Mouse (Mus musculus) neural tube, embryonic 11.5 days (tissue): ENCODE data around the gene Gbgt1. TPM values are rescaled to one million over a fixed set of nuclear protein-coding genes. Genes with fewer than 3 reads are reported as not detected.

Source experiments
- ATAC-seq: fragments of 200-750 bp; cut with Nextera tagmentation; 2 replicates; pipeline ENCODE4 v1.8.0; 2017; ENCODE audit warnings: moderate number of reproducible peaks, mild to moderate bottlenecking, moderate TSS enrichment, moderate library complexity; ENCODE audit not compliant: insufficient read depth, low FRiP score, low TSS enrichment
- DNase-seq: peaks from one replicate; pipeline ENCODE4 v3.0.0-alpha.2; 2015; ENCODE audit warnings: low spot score
- H3K27ac ChIP-seq: fragments of 300-500 bp; sonication (generic); 2 replicates; pipeline ENCODE4 v1.5.1; 2014; ENCODE audit warnings: low read depth, mild to moderate bottlenecking, low read length
- H3K27me3 ChIP-seq: fragments of 300-500 bp; sonication (generic); 2 replicates; pipeline ENCODE4 v1.6.1; 2014; ENCODE audit warnings: mild to moderate bottlenecking, low read length, mixed read lengths; ENCODE audit not compliant: control insufficient read depth, insufficient read depth
- H3K36me3 ChIP-seq: fragments of 300-500 bp; sonication (generic); 2 replicates; pipeline ENCODE4 v1.6.1; 2014; ENCODE audit warnings: mild to moderate bottlenecking, low read length, moderate library complexity, mixed read lengths; ENCODE audit not compliant: control insufficient read depth, insufficient read depth
- H3K4me1 ChIP-seq: fragments of 300-500 bp; sonication (generic); 2 replicates; pipeline ENCODE4 v1.6.1; 2014; ENCODE audit warnings: low read length, mixed read lengths; ENCODE audit not compliant: control insufficient read depth, insufficient read depth
- H3K4me2 ChIP-seq: fragments of 300-500 bp; sonication (generic); 2 replicates; pipeline ENCODE4 v1.6.1; 2014; ENCODE audit warnings: low read depth, mild to moderate bottlenecking, moderate library complexity
- H3K4me3 ChIP-seq: fragments of 300-500 bp; sonication (generic); 2 replicates; pipeline ENCODE4 v1.5.1; 2014; ENCODE audit warnings: low read depth, low read length
- H3K9ac ChIP-seq: fragments of 300-500 bp; sonication (generic); 2 replicates; pipeline ENCODE4 v1.6.1; 2014; ENCODE audit warnings: mild to moderate bottlenecking, low read length
- H3K9me3 ChIP-seq: fragments of 300-500 bp; sonication (generic); 2 replicates; pipeline ENCODE4 v1.6.1; 2016; ENCODE audit warnings: low read length; ENCODE audit not compliant: control insufficient read depth
- WGBS: fragments of 180-500 bp; shearing (Covaris S2); extraction: QIAGEN DNeasy Blood & Tissue Kit; methylation state at CpG from one replicate; pipeline ENCODE4 v1.1.7; 2014; 5-methylcytosine and 5-hydroxymethylcytosine counted together
- polyA plus RNA-seq: library from polyadenylated mRNA; unstranded; fragments of >200 nt; fragmentation: Nextera tagmentation; extraction: Ambion mirVana; gene quantifications from 2 replicates; pipeline ENCODE4 v1.2.1, GENCODE M21; 2014

The Gbgt1 gene
- polyA plus RNA-seq, 1 experiment from 2014 or later: not detected

DNA sequence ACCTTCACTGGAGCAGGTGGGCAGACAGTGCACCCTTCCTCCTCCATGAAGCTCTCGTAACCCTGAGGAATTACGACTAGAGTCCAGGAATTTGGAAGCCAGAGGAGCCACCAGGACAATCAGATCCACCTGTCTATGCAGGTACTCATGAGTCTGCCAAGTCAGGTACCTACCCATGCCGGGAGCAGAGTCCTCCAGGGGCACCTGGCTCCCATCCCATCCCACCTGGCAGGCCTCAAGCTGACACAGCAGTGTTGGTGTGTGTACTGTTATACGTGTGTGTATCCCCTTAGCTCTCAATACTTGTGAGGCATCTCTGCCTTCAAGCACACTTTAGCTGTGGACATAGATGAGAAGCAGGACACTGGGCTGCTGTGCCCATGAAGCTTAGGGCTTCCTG, 25.5 kb downstream of the Gbgt1 start:
- Histone ChIP-seq H3K9ac (no peak overlapping the region), H3K4me1 (peaks cover 27% of the 10 kb centered on the region), H3K4me3 (no peak overlapping the region), H3K4me2 (no peak overlapping the region), H3K27ac (no peak overlapping the region), H3K27me3 (no peaks in the 10 kb centered on the region), H3K36me3 (no peaks in the 10 kb centered on the region), H3K9me3 (no peaks in the 10 kb centered on the region)
- DNase-seq (no peak), ATAC-seq (no peak)
- 91% methylated on average over 4 of the region's 4 CpGs for WGBS

DNA sequence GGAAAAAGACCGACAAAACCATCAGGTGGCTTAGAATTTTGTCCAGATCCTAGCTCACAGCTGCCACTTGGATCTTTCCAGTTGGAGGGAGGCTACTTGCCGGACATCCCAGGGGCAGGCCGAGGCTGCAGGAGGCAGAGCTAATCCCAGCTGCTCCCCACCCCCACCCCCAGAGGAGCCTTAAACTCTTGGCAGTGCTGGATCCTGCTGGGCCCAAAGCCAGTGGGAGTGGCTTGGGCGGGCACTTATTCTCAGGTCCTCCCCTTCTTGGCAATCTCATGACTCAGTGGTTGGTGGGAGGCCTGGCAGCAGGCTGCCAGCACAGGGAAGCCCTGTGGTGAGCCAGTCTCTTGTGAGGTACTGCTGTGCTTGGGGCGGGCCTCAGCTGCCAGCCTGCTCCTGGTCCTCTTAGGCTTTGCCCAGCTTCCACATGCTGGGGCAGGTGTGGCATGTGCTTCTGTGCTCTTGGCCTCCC, 27.0 kb downstream of the Gbgt1 start:
- H3K4me3 ChIP-seq: no peak overlapping the region
- 0 out of 2 replicates have a peak overlapping the region, but pooled peaks have one; percentile 35 for H3K27ac ChIP-seq
- no peaks in the 10 kb centered on the region for H3K9me3 ChIP-seq
- 12% methylated on average over 5 of the region's 5 CpGs for WGBS
- DNase-seq (no peak), ATAC-seq (peak; percentile 51)
- no peaks in the 10 kb centered on the region for H3K36me3 ChIP-seq
- no peaks in the 10 kb centered on the region for H3K27me3 ChIP-seq
- no peak overlapping the region for H3K4me2 ChIP-seq
- peaks cover 27% of the 10 kb centered on the region for H3K4me1 ChIP-seq
- H3K9ac ChIP-seq: no peak overlapping the region

DNA sequence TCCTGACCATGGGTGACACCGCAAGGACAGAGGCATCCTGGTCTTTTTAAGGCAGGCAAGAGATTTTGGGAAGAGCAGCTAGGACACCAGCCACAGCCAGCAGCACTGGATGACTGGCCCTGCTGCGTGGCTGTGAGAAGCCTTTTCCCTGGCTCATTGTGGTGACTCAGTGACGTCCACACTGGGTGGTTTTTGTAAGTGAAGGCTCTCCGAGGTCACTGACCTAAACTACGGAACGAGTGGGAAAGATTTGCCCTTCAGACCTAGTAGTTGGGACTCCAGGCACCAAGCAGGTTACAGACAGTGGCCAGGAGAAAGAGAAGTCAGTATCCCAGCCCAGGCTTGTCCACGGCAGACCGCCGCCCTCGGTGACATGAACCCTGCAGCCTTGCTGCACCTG, 27.7 kb downstream of the Gbgt1 start:
- WGBS: 87% methylated on average over 10 of the region's 10 CpGs
- Histone ChIP-seq H3K4me2 (no peak overlapping the region), H3K9ac (no peak overlapping the region), H3K4me1 (peaks cover 27% of the 10 kb centered on the region), H3K4me3 (no peak overlapping the region), H3K9me3 (no peaks in the 10 kb centered on the region), H3K27ac (peak overlapping the region; percentile 88; the same call in 1 of the 2 replicates), H3K36me3 (no peaks in the 10 kb centered on the region), H3K27me3 (no peaks in the 10 kb centered on the region)
- no peak for DNase-seq
- ATAC-seq: no peak

DNA sequence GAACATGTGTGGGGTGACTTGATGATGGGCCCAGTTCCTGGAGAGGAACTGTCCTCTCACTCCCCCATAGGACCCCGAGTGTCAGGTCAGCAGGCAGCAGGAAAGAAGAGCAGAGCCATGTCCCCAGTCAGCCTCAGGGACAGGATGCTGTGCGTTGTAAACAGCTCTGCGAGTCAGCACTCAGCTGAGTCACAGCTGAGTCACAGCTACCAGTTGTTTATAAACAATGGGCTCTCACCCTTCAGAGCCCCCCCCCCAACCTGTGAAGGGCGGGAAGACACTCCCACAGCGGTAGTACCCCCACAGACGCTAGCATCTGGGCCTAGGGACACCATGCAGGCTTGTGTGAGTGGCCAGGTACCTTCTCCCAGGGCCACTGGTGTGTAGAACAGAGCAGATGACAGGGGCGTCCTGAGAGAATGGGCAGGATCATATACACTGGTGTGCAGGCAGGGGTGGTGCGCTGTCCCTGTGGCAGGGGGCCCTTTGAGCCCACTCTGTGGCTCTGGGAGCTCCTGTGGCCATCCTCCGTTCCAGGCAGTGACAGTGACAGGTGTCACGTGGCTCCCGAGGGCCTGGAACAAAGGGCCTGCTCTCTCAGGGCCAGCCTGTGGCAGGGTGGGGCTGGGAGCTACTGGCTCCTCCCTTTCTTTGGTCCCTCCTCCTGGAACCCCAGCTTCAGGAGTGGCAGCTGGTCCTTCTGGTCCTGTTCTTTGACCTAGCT, 28.7 kb downstream of the Gbgt1 start:
- peak; percentile 74 for DNase-seq
- Histone ChIP-seq H3K4me3 (no peak overlapping the region), H3K36me3 (no peaks in the 10 kb centered on the region), H3K9me3 (no peaks in the 10 kb centered on the region), H3K4me1 (peaks cover 27% of the 10 kb centered on the region), H3K4me2 (0 out of 2 replicates have a peak overlapping the region, but pooled peaks have one; percentile 24), H3K27me3 (no peaks in the 10 kb centered on the region), H3K9ac (peak overlapping the region; percentile 48), H3K27ac (peak overlapping the region; percentile 88)
- peak; percentile 86 for ATAC-seq
- 23% methylated on average over 11 of the region's 11 CpGs for WGBS

DNA sequence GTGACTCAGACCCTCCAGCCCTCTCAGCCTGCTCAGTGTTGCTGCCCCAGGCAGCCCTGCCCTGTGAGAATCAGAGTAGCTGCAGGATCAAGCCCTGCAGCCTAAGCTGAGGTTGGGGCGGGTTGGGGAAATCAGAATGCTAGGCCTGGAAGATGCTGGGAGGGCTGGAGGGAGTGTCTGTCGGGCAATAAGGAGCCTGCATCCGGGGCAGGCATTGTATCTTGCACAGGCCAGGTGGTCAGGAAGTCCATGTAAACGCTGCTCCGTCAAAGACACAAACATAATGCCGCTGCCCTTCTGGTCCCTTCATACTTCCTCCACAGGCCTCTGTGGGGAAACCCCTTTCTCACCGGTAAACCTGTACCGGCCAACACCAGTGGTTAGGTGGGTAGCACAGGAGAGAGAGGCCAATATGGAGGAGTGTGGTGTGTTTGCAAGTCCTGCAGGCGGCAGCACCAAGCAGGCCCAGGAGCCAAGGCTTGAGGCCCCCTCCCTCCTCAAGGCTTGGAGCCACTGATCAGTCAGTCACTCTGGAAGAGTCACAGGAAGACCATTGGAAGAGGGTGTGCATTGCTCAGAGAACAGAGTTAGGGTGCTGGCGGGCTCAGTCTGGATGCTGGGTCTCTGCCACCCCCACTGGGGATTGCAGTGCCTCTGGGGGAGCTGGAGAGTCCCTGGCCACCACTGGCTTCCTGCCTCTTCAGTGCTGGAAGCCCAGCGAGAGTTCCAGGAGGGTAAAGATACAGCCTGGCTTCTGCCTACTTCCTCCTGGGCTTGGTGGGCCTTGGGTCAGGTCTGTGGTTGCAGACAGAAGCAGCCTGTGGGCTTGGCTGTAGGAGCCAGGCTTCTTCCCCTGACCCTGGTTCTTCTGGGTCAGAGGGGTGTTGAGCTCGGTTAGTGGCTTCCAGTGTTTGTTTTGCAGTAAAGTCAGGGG, 29.5 kb downstream of the Gbgt1 start:
- Histone ChIP-seq H3K36me3 (no peaks in the 10 kb centered on the region), H3K4me3 (no peak overlapping the region), H3K27me3 (no peaks in the 10 kb centered on the region), H3K4me2 (no peak overlapping the region), H3K27ac (peak overlapping the region; percentile 88), H3K9ac (peak overlapping the region; percentile 48), H3K9me3 (no peaks in the 10 kb centered on the region), H3K4me1 (peaks cover 27% of the 10 kb centered on the region)
- no peak for DNase-seq
- 36% methylated on average over 12 of the region's 12 CpGs for WGBS
- ATAC-seq: no peak

DNA sequence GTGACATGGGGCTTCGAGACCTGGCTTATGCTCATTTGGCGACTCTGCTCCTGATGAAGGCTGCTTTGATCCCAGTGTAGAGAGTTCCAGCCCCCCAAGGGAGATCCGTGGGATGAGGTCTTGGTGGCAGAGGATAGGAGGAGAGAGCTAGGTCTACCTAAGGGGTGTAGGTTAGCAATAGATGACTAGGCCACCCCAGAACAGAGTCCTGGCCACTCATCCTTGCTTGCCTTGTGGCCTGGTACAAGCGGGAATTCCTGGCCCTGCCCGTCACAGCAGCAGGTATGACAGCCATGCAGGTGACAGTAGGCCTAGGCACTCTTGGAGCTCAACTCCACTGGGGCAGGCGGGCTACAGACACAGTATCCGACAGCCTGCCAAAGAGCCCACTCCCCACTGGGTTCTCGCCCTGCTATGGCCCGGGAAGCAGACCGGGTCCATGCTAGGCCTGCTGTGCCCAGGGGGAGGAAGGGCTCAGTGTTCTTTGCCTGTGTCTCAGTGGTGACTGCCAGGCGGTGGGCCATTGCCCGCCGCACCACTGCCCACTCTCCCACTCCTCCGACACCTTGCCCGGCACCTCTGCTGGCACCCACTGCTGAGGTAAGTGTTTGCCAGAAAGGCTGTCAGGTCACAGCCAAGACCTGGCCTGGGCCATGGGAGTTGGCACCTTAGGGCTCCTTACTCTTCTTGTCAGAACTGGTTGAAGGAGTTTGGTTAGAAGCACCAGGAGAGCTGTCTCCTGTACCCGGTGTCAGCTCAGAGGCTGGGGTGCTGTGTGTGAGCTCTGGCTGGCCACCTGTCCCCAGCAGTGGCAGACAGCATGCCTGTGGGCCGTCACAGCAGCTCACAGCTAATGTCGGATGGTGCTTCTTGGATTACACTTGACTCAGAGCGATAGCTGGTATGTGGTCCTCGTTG, 31.0 kb downstream of the Gbgt1 start:
- no peaks in the 10 kb centered on the region for H3K27me3 ChIP-seq
- H3K4me1 ChIP-seq: peaks cover 29% of the 10 kb centered on the region
- H3K36me3 ChIP-seq: no peaks in the 10 kb centered on the region
- no peak overlapping the region for H3K27ac ChIP-seq
- H3K4me3 ChIP-seq: no peak overlapping the region
- no peak overlapping the region for H3K9ac ChIP-seq
- ATAC-seq (no peak), DNase-seq (no peak)
- H3K4me2 ChIP-seq: no peak overlapping the region
- H3K9me3 ChIP-seq: no peaks in the 10 kb centered on the region
- WGBS: 89% methylated on average over 20 of the region's 20 CpGs

DNA sequence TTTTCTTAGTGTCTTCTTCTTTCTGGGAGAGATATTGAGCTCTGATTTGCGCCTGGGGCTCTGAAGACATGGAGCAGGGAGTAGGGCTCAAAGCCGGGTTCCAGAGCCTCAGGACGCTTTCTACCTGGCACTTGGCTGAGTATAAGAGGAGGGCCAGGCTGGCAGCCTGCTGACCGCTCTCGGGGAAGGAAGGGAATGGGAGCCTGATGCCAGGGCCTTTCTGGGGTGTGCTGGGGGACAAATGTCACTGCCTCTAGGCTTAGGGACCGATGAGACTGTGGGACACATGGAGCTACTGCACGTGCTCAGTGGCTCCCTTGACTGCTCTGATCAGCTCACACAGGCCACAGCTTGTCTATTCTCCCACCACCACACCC, 31.7 kb downstream of the Gbgt1 start:
- Histone ChIP-seq H3K4me1 (peaks cover 35% of the 10 kb centered on the region), H3K4me2 (no peak overlapping the region), H3K9ac (no peak overlapping the region)

DNA sequence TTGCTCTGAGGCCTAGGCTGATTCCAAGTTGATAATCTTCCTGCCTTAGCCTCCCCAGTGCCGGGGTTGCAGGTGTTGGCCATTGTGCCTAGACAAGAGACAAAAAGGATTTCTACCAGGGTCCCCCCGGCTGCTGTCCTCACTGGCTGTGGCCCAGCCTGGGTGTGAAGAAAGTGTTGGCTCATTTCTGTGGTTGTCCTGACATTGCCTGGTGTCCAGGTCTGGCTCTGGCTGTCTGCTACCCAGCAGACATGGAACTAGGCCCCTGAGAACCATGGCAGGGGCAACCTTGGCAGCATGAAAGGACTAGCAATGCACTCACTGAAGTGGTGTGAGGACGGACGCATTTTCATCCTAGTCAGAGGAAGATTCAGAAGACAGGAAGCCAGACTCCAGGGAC, 33.2 kb downstream of the Gbgt1 start:
- Histone ChIP-seq H3K9me3 (no peaks in the 10 kb centered on the region), H3K4me3 (no peak overlapping the region), H3K27me3 (no peaks in the 10 kb centered on the region), H3K36me3 (no peaks in the 10 kb centered on the region), H3K9ac (no peak overlapping the region), H3K4me2 (no peak overlapping the region), H3K4me1 (peaks cover 41% of the 10 kb centered on the region), H3K27ac (no peak overlapping the region)
- ATAC-seq (no peak), DNase-seq (no peak)
- WGBS: 81% methylated on average over 4 of the region's 4 CpGs

More for the DNA sequence above, 31.7 kb downstream of the Gbgt1 start:
- H3K27me3 ChIP-seq: no peaks in the 10 kb centered on the region
- no peak overlapping the region for H3K27ac ChIP-seq
- no peaks in the 10 kb centered on the region for H3K9me3 ChIP-seq
- no peaks in the 10 kb centered on the region for H3K36me3 ChIP-seq
- no peak for ATAC-seq
- DNase-seq: no peak
- no peak overlapping the region for H3K4me3 ChIP-seq
- 88% methylated on average over 7 of the region's 7 CpGs for WGBS
